Mouse (Mus musculus): ENCODE measurements around the gene Clvs2. TPM values are rescaled to one million over a fixed set of nuclear protein-coding genes. Genes with fewer than 3 reads are reported as not detected.

Clvs2 gene
- not detected in 2 replicates for polyA plus RNA-seq (2012; rRNA removed)

GRCm38 (mm10) chr10:33624131-33624879 lies at the start of gene Clvs2:
Clvs2 (minus strand) TSS chr10:33624769.
- H3K27me3 ChIP-seq (ENCODE audit: control insufficient read depth, insufficient read depth, low read length), result no peaks in the 10 kb centered on the region
- DNase-seq, result no peak
- no peaks in the 10 kb centered on the region for H3K36me3 ChIP-seq (ENCODE audit: control insufficient read depth, insufficient read depth, low read length)
- no peak within 1 kb of the TSS for H3K27ac ChIP-seq (ENCODE audit: control insufficient read depth, insufficient read depth, low read length)
- no peaks in the 10 kb centered on the region for H3K4me1 ChIP-seq (replicated peaks; ENCODE audit: control insufficient read depth, insufficient read depth, low read length)
- no peak within 1 kb of the TSS for H3K4me3 ChIP-seq (ENCODE audit: control insufficient read depth, insufficient read depth, low read length)
- TF ChIP-seq CTCF (IDR thresholded peaks at IDR 0.05; ENCODE audit: borderline replicate concordance, control insufficient read depth, extremely low read depth, insufficient read depth, low read length, poor library complexity), result no peak
- TF ChIP-seq POLR2A (IDR thresholded peaks at IDR 0.05; ENCODE audit: control insufficient read depth, extremely low read depth, insufficient read depth, low read length, poor library complexity), result no peak
- WGBS, result 15% methylated on average over 37 of the region's 37 CpGs

- DNase-seq, result no peak
- Histone ChIP-seq H3K27me3 (ENCODE audit: control insufficient read depth, insufficient read depth, low read length) (no peaks in the 10 kb centered on the region), H3K27ac (ENCODE audit: control insufficient read depth, insufficient read depth, low read length) (no peak overlapping the region), H3K4me3 (ENCODE audit: control insufficient read depth, insufficient read depth, low read length) (no peak overlapping the region), H3K36me3 (ENCODE audit: control insufficient read depth, insufficient read depth, low read length) (no peaks in the 10 kb centered on the region), H3K4me1 (replicated peaks; ENCODE audit: control insufficient read depth, insufficient read depth, low read length) (no peaks in the 10 kb centered on the region)
- no peak for TF ChIP-seq POLR2A (IDR thresholded peaks at IDR 0.05; ENCODE audit: control insufficient read depth, extremely low read depth, insufficient read depth, low read length, poor library complexity)
- TF ChIP-seq CTCF (IDR thresholded peaks at IDR 0.05; ENCODE audit: borderline replicate concordance, control insufficient read depth, extremely low read depth, insufficient read depth, low read length, poor library complexity), result no peak
Observed at GRCm38 (mm10) chr10:33653142-33653541, 28.6 kb upstream of the Clvs2 start.

GRCm38 (mm10) chr10:33623577-33623991 lies 985 bp downstream of the Clvs2 start:
- 38% methylated on average over 6 of the region's 6 CpGs for WGBS
- Histone ChIP-seq H3K4me1 (replicated peaks; ENCODE audit: control insufficient read depth, insufficient read depth, low read length) (no peaks in the 10 kb centered on the region), H3K36me3 (ENCODE audit: control insufficient read depth, insufficient read depth, low read length) (no peaks in the 10 kb centered on the region), H3K27me3 (ENCODE audit: control insufficient read depth, insufficient read depth, low read length) (no peaks in the 10 kb centered on the region), H3K4me3 (ENCODE audit: control insufficient read depth, insufficient read depth, low read length) (no peak overlapping the region), H3K27ac (ENCODE audit: control insufficient read depth, insufficient read depth, low read length) (no peak overlapping the region)
- TF ChIP-seq CTCF (IDR thresholded peaks at IDR 0.05; ENCODE audit: borderline replicate concordance, control insufficient read depth, extremely low read depth, insufficient read depth, low read length, poor library complexity), result no peak
- TF ChIP-seq POLR2A (IDR thresholded peaks at IDR 0.05; ENCODE audit: control insufficient read depth, extremely low read depth, insufficient read depth, low read length, poor library complexity), result no peak
- DNase-seq, result no peak

- no peaks in the 10 kb centered on the region for H3K4me1 ChIP-seq (replicated peaks; ENCODE audit: control insufficient read depth, insufficient read depth, low read length)
- H3K4me3 ChIP-seq (ENCODE audit: control insufficient read depth, insufficient read depth, low read length), result no peak overlapping the region
- TF ChIP-seq CTCF (IDR thresholded peaks at IDR 0.05; ENCODE audit: borderline replicate concordance, control insufficient read depth, extremely low read depth, insufficient read depth, low read length, poor library complexity) (no peak), POLR2A (IDR thresholded peaks at IDR 0.05; ENCODE audit: control insufficient read depth, extremely low read depth, insufficient read depth, low read length, poor library complexity) (no peak)
- H3K27me3 ChIP-seq (ENCODE audit: control insufficient read depth, insufficient read depth, low read length), result no peaks in the 10 kb centered on the region
- no peak for DNase-seq
- no peaks in the 10 kb centered on the region for H3K36me3 ChIP-seq (ENCODE audit: control insufficient read depth, insufficient read depth, low read length)
- 90% methylated on average over 8 of the region's 8 CpGs for WGBS
- no peak overlapping the region for H3K27ac ChIP-seq (ENCODE audit: control insufficient read depth, insufficient read depth, low read length)
Observed at GRCm38 (mm10) chr10:33622700-33623099, 1.9 kb downstream of the Clvs2 start.

- no peak for TF ChIP-seq POLR2A (IDR thresholded peaks at IDR 0.05; ENCODE audit: control insufficient read depth, extremely low read depth, insufficient read depth, low read length, poor library complexity)
- TF ChIP-seq CTCF (IDR thresholded peaks at IDR 0.05; ENCODE audit: borderline replicate concordance, control insufficient read depth, extremely low read depth, insufficient read depth, low read length, poor library complexity), result no peak
- Histone ChIP-seq H3K4me3 (ENCODE audit: control insufficient read depth, insufficient read depth, low read length) (no peak overlapping the region), H3K27me3 (ENCODE audit: control insufficient read depth, insufficient read depth, low read length) (no peaks in the 10 kb centered on the region), H3K4me1 (replicated peaks; ENCODE audit: control insufficient read depth, insufficient read depth, low read length) (no peaks in the 10 kb centered on the region), H3K27ac (ENCODE audit: control insufficient read depth, insufficient read depth, low read length) (no peak overlapping the region), H3K36me3 (ENCODE audit: control insufficient read depth, insufficient read depth, low read length) (no peaks in the 10 kb centered on the region)
- DNase-seq, result no peak
- 79% methylated on average over 2 of the region's 2 CpGs for WGBS
Observed at GRCm38 (mm10) chr10:33616207-33616606, 8.4 kb downstream of the Clvs2 start.

- DNase-seq, result no peak
- WGBS, result 96% methylated on average over 1 of the region's 1 CpGs
- no peak for TF ChIP-seq CTCF (IDR thresholded peaks at IDR 0.05; ENCODE audit: borderline replicate concordance, control insufficient read depth, extremely low read depth, insufficient read depth, low read length, poor library complexity)
- TF ChIP-seq POLR2A (IDR thresholded peaks at IDR 0.05; ENCODE audit: control insufficient read depth, extremely low read depth, insufficient read depth, low read length, poor library complexity), result no peak
- Histone ChIP-seq H3K27ac (ENCODE audit: control insufficient read depth, insufficient read depth, low read length) (no peak overlapping the region), H3K36me3 (ENCODE audit: control insufficient read depth, insufficient read depth, low read length) (no peaks in the 10 kb centered on the region), H3K4me1 (replicated peaks; ENCODE audit: control insufficient read depth, insufficient read depth, low read length) (no peaks in the 10 kb centered on the region), H3K4me3 (ENCODE audit: control insufficient read depth, insufficient read depth, low read length) (no peak overlapping the region), H3K27me3 (ENCODE audit: control insufficient read depth, insufficient read depth, low read length) (no peaks in the 10 kb centered on the region)
Observed at GRCm38 (mm10) chr10:33613197-33613596, 11.4 kb downstream of the Clvs2 start.

Data from thymus, adult 2 months (tissue).